Mouse (Mus musculus) adrenal gland, postnatal 0 days (tissue): ENCODE measurements around the gene Fam83f. TPM values are rescaled to one million over a fixed set of nuclear protein-coding genes. Genes with fewer than 3 reads are reported as not detected.

Experiments used
- microRNA-seq: library from miRNA; unstranded; fragments of <30 nt; microRNA quantifications from one replicate; pipeline ENCODE4, GENCODE M21; 2016; ENCODE audit warnings: borderline replicate concordance; ENCODE audit not compliant: insufficient number of aligned reads
- polyA plus RNA-seq: library from polyadenylated mRNA; unstranded; fragments of >200 nt; fragmentation: Nextera tagmentation; extraction: Ambion mirVana; gene quantifications from 2 replicates; pipeline ENCODE4 v1.2.1, GENCODE M21; 2015

The Fam83f gene
- 0.68 and 0.76 TPM in 2 replicates for polyA plus RNA-seq

GRCm38 (mm10) chr15:80671295-80672252, at the start of gene Fam83f:
Gene Fam83f (plus strand): TSS chr15:80671847.

GRCm38 (mm10) chr15:80710608-80711363, 39.1 kb downstream of the Fam83f start, which contains the start of gene Tnrc6b:
Gene Tnrc6b (plus strand): TSS chr15:80711313.

Small RNA genes within 50 kb of the gene (microRNA-seq; reads per million reads assigned to microRNA genes)
- gene Mir6957: not detected

Other genes with a start within 250 kb of the Fam83f start
- gene Enthd1, start 106.7 kb upstream of the Fam83f start, polyA plus RNA-seq: not detected in 2 replicates
- gene Grap2, start 99.3 kb upstream of the Fam83f start, polyA plus RNA-seq: 0.94 and 1.3 TPM in 2 replicates
- gene Tnrc6b, start 39.5 kb downstream of the Fam83f start, polyA plus RNA-seq: 12.4 and 15.2 TPM in 2 replicates